Mouse (Mus musculus) adipocyte (in vitro differentiated cells): ENCODE data around the gene Itfg2.

Source experiments
- DNase-seq: peaks from one replicate; pipeline ENCODE4 v3.0.0-alpha.2; 2016; ENCODE audit warnings: low spot score

The Itfg2 gene

DNA sequence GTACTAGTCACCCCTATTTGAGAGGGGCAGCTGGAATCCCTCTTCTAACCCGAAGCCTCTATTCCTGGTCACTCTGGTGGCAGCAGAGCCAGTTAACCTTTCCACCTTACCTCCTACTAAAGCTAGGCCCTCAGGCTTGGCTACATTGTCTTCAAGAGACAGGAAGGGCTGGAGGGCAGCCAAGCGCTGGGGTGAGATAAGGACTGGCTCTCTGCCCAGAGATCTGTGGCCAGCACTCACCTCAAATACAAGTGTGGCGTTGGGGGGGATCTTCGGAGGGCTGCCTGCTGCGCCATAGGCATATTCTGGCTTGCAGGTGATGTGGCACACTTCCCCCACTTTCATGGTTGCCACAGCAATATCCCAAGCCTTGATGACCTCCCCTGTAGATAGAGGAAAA lies 10.7 kb upstream of the Itfg2 start:
- DNase-seq, result no peak

DNA sequence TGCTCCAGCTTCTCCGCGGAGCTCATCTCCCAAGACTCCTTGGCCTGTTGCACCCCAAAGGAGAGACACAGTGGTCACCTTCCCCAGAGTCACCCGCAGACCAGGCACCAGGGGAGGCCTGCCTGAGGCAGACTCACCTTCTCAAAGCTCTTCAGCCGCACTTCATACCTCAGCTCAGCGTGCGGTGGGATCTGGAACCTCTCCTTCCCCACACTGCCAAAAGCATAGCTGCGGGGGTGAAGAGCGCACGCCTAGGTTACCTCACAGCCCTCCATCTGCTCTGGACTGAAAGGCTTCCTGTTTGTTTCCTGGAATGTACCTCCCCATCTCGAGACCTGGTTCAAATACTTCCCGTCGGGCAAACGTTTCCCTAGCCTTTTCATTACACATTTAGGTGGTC lies 8.8 kb upstream of the Itfg2 start:
- no peak for DNase-seq

DNA sequence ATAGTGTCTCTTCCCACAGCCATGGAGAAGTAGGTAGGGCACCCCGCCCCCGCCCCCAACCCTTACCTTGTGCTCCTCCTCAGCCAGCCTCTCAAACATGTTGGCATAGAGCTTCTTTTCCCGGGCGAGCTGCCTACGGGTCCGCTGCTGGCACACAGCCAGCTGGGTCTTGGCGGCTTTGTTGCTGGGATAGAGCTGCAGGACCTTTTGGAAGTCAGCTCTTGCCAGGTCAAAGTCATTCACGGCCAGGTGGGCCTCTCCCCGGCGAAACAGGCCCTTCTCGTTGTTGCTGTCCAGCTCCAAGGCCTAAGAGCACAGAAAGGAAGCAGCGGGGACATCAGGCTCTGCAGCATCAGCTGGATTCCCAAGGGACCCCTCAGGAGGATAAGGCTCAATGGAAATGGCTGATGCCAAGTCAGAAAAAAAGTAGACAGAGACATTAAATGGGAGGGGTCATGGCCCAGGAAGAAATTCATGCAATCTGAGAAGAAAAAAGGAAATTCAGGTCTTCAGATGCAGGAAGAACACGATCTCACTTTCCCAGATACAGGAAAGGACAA lies 7.7 kb upstream of the Itfg2 start:
- DNase-seq, result no peak

DNA sequence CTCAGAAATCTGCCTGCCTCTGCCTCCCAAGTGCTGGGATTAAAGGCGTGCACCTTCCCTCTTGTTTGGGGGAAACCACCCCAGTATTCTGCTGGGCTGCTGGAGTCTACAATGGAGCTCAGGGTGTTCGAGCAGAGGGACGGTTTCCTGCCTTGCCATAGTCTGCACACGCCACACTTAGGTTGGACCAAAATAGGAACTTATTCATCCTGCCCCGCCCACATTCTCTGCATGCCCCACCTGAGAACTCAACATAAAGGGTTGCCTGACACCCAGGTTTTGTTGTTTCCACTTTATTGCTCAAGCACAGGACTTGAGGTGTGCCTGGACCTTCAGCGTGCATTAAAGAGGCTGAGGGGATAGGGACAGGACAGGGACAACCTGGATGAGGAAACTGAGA lies 5.1 kb upstream of the Itfg2 start:
- no peak for DNase-seq

DNA sequence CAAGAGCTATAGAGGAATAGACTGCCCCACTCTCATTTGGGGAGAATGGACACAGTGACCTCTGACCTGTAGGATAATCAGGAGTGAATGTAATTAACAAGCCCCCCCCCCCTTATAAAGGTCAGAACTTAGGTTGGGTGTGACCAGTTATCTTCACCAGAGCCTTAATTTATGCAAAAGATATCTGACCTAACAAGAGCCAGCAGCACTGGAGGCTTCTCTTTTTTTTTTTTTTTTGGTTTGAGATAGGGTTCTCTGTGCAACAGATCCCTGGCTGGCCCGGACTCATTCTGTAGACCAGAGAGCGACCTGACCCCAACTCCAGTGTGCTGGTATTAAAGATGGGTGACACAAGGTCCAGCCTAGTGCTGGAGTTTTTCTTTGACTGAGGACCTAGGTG lies 4.6 kb upstream of the Itfg2 start:
- no peak for DNase-seq

DNA sequence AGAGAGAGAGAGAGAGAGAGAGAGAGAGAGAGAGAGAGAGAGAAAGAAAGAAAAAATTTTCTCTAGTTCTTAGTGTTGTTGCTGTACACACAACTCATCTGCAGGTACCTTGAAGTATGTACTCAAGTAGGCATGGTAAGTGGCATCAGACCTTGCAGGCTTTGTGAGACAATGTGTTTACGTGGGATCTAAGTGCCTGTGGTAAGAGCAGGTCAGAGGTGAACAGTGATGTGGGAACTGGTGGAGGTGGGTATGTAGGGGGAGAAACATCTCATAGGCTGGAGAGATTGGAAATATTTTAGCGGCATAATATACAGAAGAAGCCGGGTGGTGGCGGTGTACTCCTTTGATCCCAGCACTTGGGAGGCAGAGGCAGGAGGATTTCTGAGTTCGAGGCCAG lies 2.8 kb upstream of the Itfg2 start:
- no peak for DNase-seq

DNA sequence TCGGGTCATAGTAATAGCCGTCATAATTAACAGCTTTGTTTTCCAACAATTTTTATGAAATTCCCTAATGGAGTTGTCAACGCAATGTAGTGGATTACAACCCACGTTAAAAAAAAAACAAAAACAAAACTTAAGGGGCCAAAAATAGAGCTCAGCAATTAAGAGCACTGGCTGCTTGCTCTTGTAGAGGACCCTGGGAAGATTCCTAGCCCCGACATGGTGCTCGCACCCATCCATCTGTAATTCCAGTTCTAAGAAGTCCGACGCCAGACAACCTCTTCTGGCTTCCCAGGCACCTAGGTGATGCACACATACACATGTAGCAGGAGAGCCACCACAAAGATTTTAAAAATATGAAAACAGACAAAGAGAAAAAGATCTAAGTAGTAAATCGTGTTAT lies 315 bp upstream of the Itfg2 start:
- no peak for DNase-seq

DNA sequence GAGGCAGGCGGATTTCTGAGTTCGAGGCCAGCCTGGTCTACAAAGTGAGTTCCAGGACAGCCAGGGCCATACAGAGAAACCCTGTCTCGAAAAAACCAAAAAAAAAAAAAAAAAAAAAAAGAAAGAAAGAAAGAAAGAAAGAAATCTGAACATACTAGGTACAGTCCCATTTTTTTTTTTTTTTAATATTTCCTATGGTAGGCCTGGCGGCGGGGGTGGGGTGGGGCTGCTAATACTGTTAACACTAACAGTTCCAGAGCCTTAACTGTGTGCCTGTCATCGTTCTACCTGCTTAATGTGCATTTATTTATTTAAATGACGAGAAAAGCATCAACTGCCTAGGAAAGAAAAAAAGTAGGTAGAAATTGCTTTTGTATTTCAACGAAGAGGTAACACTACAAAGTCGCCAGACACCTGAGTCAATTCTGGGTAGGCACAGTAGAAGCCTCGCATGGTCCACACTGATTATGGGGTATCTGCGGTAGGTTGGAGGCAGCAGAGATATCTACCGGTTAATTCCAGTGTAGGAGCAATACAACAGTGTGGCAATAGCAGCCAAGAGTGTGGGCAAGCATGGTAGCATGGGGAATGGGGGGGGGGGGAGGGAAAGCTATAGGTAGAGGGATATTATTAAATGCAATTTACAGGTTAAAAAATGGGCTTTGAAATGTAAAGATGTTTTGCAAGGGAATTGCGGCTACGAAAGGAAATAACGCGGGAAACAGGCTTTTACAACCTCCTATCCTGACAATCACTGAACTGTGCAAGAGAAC lies 1.0 kb downstream of the Itfg2 start:
- DNase-seq, result no peak

DNA sequence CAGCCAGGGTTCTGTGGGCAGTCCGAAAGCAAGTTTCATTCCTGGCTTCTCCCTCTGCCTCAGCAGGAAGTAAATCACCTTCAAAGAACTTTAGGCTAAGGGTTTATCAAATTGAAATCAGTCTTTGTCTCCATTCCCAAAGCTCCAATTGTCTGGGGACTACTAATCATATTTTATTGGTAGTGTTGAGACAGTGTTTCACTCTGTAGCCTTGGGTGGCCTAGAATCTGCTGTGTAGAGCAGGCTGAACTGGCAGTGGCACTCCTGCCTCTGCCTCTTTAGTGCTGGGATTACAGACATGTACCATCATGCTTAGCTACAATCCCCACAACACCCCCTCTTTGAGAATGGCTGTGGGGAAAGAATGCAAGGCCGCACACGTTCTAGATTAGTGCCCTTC lies 3.3 kb downstream of the Itfg2 start:
- DNase-seq, result no peak

DNA sequence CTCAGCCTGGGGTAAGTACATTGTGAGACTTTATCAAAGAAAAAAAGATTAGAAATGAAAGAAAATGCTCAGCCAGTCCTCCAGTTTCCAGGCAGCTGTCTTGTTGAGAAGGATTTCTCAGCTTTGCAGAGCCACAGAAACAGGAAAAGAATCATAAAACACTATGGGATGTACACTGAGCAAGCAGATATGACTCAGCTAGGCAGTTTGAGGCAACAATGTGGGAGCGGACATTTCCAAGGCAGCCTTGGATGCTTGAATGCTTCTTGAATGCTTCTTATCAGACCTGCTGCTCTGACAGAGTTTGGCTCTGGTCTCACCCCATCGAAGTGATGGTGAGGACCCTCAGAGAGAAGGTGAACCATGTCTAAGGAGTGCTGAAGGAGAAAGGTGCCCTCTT lies 3.7 kb downstream of the Itfg2 start:
- no peak for DNase-seq

DNA sequence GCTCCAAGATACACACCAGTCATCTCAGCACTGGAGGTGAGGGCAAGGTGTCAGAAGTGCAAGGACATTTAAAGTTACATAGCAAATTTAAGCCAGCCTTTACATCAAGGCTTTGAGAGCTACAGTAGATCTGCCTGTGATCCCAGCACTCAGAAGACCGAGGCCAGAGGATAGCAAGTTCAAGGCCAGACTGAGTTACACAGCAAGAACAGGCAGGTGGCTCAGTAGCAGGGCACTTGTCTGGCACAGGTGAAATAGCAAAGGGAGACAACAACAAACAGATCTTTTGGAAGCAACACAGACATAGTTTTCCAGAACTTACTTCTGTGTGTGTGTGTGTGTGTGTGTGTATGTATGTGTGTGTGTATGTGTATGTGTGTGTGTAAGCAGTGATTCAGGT lies 6.7 kb downstream of the Itfg2 start:
- no peak for DNase-seq

DNA sequence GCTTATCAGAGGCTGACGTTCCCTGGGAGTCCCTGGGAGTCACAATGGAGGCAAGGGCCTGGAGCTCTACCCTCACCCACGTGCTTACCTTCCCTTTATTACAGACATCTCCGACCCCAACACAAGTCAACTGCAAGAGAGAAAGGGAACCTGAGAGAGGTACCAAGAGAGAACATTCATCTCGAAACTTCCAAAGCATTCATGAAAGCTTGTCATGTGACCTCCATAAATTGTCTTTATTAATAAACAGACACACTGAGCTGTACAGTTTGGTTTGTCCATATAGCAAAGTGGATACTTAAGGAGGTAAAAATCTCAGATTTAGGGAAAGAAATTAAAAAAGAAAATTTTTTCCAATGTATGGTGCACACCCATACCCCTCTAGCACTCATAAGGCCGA lies 8.6 kb downstream of the Itfg2 start:
- no peak for DNase-seq

DNA sequence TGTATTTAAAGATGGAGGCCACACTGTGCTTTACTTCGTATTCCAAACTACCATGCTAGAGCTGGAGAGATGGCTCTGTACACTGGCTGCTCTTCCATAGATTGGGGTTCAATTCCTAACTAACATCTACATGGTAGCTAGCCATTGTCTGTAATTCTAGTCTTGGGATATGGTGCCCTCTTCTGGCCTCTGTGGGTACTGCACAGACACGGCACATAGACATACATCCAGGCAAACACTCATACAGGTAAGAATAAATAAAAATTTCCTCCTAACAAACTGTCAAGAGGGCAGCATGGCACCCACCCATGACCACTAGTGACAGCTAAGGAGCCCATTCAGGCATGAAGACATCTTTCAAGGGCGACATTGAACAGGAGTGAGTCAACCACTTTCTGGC lies 13.6 kb downstream of the Itfg2 start:
- DNase-seq, result peak; percentile 87

DNA sequence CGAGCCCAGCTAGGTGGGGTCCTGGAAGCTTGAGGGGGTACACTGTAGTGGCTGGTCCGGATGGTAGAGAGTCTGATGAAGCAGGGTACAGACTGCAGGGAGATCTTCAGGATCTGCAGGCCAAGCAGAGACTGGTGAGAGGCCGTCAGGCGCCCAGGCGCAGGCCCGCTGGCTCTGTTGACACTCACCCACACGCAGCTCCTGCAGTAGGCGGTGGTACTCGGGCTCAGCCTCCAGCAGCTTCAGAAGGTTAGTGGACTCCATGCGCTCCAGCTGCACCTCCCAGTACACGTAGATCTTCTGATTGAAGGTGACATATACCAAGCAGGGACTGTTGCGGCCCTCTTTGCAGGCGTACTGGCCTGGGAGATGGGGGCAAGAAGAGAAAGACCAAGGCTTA lies 14.4 kb downstream of the Itfg2 start:
- DNase-seq, result no peak

DNA sequence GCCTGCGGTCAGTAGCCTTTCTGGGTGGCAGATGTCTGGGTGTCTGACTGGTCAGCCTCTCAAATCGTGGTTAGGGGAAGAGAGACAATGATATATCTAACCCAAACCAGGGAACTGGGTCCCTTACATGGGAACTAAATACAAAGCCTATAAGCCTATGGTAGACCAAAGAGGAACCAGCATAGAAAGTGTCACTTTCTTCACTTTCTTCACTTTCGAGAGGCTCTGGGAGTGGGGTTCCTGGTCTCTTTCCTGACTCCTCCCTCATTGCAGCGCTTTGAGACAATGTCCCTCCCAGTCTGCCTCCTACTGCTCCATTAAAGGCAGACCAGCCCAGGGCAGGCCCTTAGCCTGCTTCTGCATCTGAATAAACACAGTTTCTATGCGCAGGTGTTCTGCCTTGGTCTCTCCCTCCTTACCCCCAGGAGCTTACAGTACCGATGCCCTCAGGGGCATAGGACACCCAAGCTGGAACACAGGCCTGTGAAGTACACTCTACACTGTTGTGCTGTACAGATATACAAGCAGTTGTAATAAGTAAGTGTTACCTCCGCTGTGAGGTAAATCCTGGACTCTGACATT lies 16.1 kb downstream of the Itfg2 start:
- no peak for DNase-seq

DNA sequence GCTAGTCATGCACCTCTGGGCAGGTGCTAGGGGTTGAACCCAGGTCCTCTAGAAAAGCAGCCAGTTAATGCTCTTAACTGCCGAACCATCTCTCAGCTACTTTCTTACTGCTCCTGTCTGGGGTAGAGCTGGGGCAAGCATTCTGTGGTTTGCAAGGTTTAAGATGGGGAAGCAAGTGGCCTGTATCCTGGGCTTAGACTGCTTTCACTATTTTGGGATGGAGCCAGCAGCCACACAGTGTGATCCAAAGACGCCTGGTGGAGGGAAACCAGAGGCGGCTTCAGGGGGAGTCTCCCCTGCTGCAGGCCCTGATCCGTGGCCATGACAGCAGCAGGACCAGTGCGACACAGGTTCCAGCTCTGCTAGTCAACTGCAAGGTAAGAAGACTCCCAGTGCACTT lies 20.0 kb downstream of the Itfg2 start:
- DNase-seq, result no peak

DNA sequence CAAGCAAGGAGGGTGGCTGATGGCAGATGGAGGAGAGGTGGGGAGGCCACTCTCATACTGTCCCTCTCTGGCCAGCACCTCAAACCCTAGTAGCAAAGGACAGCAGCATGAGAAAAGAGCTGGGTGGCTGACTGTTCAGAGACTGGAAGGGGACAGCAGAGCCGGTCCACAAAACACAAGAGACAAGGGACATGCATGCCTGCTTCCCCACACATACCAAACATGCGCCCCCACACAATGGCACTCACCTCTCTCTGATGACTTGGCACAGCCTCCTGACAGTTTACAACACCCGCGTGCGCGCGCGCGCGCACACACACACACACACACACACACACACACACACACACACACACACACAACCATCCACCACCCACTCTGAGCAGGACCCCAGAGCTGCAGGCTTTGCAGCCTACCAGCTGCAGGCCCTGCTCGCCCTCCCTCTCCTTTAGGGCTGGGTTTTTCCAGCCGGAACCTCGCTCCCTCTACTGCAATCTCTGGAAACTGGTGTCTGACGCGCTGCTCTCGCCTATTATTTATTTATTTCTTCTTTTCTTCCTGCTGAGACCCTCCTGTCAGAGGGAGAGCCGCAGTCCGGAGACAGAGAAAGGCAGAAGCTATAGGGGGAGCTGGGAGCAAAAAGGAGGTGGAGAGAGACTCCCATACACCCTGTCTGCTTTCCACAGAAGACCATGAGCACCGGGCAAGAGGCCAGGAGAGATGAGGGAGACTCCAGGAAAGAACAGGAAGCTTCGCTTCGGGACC lies 25.1 kb downstream of the Itfg2 start:
- no peak for DNase-seq

DNA sequence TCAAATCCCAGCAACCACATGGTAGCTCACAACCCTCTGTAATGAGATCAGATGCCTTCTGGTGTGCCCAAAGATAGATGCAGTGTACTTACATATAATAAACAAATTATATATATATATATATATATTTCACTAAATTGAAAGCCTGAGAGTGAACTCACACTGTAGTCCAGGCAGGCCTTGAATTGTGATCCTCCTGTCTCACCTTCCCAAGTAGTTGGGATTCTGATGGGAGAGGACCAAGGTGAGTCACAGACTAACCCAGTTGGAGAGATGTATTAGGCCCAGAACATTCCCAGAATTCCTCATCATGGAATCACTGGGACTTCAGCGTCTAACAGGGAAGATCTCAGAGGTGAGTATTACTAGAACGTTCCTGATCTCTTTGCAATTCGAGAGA lies 25.7 kb downstream of the Itfg2 start, which contains the start of gene Nrip2:
Gene Nrip2, plus strand, starts transcription at position 301 of the 400 bp plus-strand sequence.
- DNase-seq, result no peak

DNA sequence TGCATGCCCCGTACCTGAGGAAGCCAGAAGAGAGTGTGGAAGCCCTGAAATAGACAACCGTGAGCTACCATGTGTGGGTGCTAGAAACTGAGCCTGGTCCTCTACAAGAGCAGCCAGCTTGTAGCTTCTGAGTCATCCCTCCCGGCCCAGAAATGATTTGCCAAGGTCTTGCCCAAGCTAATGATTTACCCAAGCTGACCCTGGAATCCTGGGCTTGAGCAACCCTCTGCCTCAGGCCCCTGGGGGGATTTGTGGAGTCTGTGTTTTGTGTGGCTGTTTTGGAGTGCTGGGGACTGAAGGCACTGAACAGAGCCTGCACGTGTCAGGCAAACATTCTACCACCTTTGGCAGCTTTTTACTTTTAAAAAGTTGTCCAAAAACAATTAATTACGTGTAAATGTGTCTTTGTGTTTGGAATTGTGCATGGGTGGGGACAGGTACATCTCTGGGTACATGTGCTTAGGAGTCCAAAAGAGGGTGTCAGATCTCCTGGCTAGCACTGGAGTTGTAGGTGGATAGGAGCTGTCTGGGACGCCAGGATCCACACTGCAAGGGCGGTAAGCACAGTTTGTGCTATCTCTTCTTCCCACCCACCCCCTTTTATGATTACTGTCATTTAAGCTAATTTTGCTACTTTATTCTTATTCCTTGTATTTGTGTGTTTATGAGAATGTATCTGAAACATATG lies 27.0 kb downstream of the Itfg2 start:
- peak; percentile 67 for DNase-seq

DNA sequence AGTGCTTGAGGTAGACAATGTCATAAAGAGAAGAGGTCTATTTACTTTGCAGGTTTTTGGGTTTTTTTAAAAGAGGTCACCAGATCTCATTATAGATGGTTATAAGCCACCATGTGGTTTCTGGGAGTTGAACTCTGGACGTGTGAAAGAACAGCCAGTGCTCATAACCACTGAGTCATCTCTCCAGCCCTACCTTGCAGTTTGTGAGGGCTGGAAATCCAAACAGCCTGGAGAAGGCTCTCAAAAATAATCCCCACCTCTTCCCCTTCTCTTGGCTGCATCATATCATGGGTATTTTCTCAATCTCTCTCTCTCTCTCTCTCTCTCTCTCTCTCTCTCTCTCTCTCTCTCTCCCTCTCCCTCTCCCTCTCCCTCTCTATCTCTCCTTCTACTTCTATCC lies 34.0 kb downstream of the Itfg2 start:
- no peak for DNase-seq

DNA sequence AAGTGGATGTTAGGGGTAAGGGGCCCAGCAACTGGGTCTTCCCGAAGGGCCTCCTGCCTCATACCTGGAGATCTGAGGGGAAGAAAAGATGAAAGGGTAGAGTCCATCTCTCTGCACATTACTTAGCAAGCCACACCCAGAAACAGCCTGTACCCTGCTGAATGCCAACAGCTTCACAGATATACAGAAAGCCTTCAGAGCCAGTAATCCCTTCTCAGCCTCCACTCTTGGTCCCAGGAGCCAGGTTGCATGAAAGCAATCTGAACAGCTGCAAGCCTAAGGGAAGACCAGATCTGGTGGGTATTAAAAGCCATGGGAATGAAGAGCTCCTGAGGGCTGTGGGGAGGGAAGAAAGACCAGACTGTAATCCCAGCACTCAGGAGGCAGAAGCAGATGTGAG lies 35.5 kb downstream of the Itfg2 start:
- DNase-seq, result no peak

DNA sequence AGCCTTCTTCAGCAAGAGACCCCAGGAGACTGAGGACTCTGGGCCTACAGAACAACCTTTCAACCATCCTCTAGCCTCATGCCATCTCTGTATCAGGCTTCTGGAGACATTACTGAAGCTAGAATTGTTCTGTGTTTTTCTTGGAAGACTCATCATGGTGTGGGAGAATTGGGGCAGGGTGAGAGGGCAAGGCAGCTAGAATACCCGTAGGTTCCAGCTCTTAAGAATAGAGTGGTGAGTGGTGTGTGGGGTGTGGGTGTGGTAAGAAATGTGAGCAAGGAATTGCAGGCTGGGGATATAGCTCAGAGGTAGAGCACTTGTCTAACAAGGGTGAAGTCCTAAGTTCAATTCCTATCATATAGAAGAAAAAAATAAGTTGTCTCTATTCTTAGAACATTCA lies 39.7 kb downstream of the Itfg2 start:
- peak; percentile 38 for DNase-seq
